Mouse (Mus musculus): ENCODE measurements around the gene Mitd1.

Mitd1 gene

DNA sequence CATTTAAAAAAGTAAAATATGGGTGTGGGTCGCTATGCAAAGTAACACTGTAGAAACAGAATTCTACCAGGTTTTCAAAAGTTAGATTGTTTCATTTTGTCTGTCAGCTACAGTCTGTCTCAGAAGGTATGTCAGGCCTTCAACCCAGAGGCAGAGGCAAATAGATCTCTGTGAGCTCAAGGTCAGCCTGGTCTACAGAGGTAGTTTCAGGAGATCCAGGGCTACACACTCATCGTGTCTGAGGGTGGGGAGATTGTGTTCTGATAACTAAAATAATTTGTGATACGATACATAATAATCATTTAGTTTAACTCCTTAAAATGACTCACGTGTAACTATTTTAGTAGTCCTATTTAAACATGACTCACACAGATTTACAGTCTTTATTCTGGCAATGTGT lies 17.1 kb downstream of the Mitd1 start:
- no peak for TF ChIP-seq GATA4 (IDR thresholded peaks at IDR 0.05; ENCODE audit: insufficient replicate concordance, low read length)

DNA sequence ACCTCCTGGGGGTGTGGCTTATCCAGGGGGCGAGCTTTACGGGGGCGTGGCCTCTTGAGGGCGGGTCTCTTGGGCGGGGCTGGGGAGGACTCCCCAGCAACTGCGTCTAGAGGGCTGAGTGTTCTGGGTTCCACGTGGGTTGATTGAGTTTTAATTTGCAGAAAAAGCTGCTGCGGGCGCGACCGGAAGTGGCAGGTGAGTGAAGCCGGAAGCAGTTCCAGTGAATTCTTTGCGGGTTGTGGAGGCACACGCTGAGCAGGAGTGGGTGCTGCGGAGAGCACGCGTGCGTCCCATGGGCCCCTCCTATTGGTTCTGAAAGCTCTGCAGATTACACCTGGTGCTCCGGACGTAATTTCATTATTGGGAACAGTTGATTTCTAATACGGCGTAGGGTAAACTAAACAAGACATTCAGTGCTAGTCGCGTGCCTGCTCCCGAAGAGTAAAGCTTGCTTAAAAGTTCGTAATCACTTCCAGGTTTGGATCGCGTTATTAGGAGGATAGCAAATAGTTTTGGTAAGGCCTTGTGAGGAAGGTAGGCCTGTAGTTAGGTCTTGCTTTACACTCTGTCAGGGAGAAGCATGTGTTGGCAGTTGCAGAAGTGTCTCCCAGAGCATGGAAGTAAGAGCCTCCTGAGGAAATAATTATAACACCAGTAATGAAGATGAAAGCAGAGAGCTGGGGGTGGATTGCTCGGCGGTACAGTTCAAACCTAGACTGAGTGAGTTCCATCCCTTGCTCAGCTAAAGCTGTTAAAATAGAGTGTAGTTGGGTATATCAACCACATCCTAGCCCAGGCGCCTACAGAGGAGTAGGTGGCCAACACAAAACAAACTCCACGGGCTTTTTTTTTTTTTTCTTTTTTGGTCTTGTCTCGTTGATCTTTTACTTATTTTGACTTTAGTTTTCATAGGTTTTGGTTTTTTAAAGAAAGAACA lies 17.8 kb downstream of the Mitd1 start:
- no peak for TF ChIP-seq GATA4 (IDR thresholded peaks at IDR 0.05; ENCODE audit: insufficient replicate concordance, low read length)

DNA sequence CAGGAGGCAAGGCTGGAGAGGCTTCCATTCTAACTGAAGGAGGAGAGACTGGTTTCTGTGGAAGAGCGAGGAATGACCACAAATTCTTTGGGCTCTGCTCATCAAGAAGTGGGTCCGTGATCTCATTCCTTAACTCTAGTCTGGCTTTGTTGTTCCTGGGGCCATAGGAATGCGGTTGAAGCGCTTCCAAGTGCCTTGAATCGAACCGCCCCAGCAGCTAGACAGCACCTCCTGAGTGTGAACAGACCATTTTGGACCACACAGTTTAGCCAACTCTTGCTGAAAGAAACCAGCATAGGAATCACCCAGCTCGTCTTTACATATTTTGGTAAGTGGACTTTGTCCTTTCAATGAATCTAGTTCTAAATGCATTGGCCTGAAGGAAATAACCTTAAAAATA lies 18.5 kb downstream of the Mitd1 start, which contains the start of gene Lipt1:
Gene Lipt1, plus strand, starts transcription at position 35 of the 400 bp plus-strand sequence.
- no peak for TF ChIP-seq GATA4 (IDR thresholded peaks at IDR 0.05; ENCODE audit: insufficient replicate concordance, low read length)

DNA sequence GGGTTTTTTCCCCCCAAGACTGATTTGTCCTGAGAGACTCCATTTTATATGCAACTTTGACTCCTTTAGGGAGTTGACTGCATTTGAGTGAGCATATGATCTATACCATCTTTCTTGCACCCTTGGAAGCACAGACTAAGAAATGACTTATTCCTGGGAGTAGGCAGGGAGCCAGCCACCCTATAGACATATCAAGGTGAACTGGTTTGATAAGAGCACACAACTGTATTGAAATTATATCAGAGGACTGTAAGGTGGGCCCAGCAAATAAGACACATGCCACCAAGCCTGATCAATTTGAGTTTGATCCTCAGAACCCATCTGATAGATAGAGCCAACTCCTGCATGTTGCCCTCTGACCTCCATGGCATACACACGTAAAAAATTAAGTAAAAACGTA lies 20.8 kb downstream of the Mitd1 start:
- TF ChIP-seq GATA4 (IDR thresholded peaks at IDR 0.05; ENCODE audit: insufficient replicate concordance, low read length) = no peak

DNA sequence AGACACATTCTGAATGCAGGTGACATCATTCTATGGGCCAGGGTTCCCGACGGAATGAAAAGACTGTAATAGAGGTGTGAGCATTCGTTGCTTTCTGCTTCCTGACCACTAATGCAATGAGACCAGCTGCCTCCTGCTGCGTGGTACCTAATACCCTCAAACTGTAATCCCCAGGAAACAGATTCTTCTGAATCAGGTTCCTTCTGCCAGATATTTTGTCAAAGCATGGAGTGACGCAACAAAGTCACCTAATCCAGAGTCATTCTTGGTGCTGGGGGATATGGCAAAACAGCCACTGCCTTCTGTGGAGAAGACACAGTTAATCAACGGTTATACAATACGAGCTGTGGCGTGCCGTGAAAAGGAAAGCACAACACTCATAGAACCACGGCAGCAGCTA lies 21.6 kb downstream of the Mitd1 start:
- no peak for TF ChIP-seq GATA4 (IDR thresholded peaks at IDR 0.05; ENCODE audit: insufficient replicate concordance, low read length)

DNA sequence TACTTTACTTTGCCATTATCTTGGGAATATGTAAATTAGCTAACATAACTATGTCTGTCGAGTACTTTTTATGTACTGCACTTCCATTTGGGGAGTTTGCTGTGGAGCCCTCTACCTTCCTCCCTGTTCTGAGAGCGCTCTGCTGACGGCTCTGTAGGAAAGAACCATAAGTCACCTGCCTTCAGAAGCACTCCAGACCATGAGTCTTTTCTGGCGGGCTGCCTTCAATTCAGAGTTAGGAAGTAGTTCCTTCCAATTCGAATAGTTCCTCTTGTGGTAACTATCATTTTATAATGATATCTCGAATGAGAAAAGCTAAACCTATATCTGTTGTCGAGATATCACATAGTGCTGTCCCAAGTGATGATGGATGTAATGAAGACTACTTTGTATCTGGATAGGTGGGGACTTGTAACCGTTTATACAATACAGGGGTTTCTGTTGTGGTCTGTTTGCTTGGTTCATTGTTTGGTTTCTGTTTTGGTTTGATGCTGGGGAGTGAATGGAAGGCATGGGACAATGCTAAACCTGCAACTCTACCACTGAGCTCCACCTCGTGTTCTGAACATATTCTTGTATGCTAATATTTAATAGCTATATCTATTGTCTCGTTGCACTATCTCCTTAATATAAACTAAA lies 22.4 kb downstream of the Mitd1 start:
- no peak for TF ChIP-seq GATA4 (IDR thresholded peaks at IDR 0.05; ENCODE audit: insufficient replicate concordance, low read length)

DNA sequence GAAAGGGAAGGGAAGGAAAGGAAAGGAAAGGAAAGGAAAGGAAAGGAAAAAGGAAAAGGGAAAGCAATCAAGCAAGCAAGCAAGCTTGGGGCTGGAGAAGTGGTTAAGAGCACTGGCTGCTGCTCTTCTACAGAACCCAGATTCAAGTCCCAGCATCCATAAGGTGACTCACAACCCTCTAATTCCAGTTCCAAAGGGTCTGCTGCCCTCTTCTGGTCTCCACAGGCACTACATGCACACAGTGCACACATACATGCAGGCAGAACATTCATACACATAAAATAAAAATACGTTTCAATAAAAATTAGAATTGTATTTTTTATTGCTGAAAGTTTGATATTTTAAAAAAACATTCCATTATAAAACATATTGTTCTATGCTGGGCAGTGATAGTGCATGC lies 23.2 kb downstream of the Mitd1 start:
- TF ChIP-seq GATA4 (IDR thresholded peaks at IDR 0.05; ENCODE audit: insufficient replicate concordance, low read length) = no peak

DNA sequence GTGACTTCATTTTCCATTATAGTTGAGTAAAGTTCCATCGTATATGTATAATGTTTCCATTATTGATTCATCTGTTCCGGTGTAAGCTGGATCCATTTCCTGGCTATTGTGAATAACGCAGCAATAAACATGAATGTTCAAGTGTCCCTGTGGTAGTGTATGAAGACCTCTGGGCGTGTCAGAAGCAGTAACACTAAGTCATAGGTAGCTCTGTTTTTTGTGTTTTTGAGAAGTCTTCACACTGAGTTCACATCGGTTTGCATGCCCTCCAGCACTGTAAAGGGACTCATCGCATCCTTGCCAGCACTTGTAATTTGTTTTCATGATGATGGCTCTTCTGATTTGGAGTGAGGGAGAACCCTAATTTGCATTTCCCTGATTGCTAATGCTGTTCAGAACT lies 23.9 kb downstream of the Mitd1 start, which contains the start of gene Tsga10:
Gene Tsga10, minus strand, starts transcription at position 144 of the 400 bp plus-strand sequence.
- TF ChIP-seq GATA4 (IDR thresholded peaks at IDR 0.05; ENCODE audit: insufficient replicate concordance, low read length) = no peak

DNA sequence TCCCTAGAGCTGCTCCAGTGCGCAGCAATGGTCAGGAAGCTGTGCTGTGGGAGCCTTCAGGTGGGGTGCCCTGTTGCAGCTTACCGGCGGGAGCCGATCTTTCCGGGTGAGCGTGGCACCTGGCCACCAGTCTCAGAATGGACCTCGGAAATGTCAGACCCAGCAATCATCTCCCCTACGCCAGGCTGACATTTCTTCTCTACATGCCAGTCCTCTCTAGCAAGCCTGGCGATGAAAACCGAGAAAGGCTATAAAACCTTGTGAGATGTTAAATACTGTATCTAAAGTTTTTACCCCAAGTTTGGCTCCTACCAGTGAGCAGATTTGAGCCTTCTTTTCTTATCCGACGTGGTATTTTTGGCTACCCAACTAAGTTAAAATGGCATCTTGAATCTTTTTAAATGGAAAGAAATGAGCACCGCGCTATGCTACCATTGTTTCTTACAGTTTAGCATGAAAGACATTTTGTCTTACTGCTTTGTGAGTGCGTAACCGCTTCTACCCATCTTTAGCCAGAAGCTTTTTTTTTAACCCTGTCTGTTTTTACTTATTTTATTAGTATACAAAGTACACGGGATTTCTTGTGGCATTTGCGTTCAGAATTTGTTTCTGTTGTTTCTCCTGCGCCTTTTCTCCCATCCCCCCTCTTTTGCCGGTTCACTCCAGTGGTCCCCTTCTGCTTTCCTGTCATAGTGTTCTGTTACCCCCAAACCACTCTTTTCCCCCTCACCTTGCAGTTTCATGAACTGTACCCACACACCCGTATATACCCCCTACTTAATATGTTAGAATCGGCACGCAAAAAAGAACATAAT lies 24.6 kb downstream of the Mitd1 start:
- TF ChIP-seq GATA4 (IDR thresholded peaks at IDR 0.05; ENCODE audit: insufficient replicate concordance, low read length) = no peak

DNA sequence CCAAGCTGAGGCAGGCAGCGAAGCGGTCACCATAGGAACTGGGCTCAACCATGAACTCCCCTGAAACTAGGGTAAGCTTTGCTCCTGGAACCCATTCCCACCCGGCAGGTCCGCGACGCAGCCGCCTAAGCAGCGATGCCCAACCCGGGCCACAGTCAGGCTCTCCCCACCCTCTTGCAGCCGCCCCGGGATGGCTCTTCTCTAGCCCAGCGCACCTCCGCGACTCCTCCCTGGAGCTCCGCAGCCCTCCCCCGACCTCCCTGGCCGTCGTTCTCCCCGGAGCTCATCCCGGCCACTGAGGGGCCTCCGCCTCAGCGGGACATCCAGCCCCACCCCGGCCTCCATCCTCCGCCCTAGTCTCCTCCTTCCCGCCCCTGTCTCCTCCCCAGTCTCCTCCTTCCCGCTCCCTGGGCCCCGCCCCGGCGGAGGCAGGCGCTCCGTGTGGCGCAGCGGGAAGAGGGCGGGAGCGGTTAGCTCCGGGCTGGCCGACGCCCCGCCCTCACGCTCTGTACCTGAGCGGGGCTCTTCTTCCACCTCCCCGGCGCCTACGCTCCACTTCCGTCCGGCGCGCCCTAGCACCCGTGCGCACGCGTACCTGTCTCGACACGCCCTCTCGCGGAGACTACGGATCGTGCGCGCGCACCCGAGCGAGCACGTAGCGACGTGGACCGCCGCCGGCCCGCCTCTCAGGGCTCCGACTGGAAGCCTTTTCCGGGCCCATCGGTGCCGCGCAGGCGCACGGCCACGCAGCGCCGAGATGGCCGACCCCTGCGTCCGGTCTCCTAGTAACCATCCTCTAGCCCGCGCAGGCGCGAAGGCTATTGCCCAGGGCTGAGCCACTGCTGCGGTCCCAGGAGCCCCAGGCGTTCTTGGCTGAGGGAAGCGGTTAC lies 25.5 kb downstream of the Mitd1 start:
- peak; percentile 39; the same call in 1 of the 2 replicates for TF ChIP-seq GATA4 (IDR thresholded peaks at IDR 0.05; ENCODE audit: insufficient replicate concordance, low read length)

DNA sequence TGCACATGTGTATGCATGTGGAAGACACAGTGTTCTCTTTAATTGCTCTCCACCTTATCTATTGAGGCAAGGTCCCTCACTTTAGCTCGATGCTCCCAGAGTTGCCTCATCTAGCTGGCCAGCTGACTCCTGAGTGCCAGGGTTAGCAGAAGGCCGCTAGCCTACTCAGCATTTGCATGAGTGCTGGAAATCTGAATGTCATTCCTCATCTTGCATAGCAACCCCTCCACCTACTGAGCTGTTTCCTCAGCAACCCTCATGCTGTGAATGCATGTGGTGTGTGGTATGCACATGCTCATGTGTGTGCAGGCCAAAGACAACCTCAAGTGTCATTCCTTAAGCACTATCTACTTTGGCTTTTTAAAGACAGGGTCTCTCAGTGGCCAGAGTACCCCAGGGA lies 39.5 kb downstream of the Mitd1 start:
- TF ChIP-seq GATA4 (IDR thresholded peaks at IDR 0.05; ENCODE audit: insufficient replicate concordance, low read length) = no peak

DNA sequence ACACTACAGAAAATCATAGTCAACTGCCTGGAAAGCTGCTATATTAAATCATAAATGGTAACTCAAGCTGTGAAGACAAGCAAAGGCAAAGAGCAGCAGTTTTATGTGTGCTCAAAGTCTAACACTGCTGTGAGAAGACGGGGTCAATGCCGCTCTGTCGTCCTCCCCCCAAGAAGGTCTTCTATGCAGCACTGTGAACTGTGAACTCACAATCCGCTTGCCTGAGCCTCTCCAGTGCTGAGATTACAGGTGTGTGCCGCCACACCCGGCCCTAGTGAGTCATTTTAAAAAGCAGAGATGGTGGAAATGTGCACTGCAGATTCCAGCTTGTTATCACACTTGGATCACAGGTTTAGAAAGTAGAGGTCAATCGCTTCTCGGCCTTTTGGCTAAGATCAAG lies 43.3 kb downstream of the Mitd1 start:
- no peak for TF ChIP-seq GATA4 (IDR thresholded peaks at IDR 0.05; ENCODE audit: insufficient replicate concordance, low read length)

DNA sequence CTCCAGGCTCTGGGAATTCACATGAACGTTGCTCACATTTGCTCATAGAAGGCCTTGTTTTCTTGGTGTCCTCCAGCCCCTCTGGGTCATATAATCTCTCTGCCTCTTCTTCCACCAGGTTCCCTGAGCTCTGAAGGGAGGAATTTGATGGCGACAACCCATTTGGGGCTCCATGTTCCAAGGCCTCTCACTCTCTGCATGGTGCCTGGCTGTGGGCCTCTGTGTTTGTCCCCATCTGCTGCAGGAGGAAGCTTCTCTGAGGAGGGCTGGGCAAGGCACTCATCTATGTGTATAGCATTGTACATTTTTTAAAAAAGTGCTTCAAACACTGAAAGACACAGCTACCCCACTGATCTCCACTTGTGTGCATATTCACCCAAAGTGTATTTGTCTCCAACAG lies 58.5 kb downstream of the Mitd1 start:
- TF ChIP-seq GATA4 (IDR thresholded peaks at IDR 0.05; ENCODE audit: insufficient replicate concordance, low read length) = no peak

Data from liver, adult (tissue).